Mouse (Mus musculus) common myeloid progenitor, adult 5-6 weeks (primary cell): ENCODE results near the gene Gm49373. TPM values are rescaled to one million over a fixed set of nuclear protein-coding genes. Genes with fewer than 3 reads are reported as not detected.

Source experiments
- ATAC-seq: replicated peaks from 2 replicates; pipeline ENCODE4 v1.8.0; 2016; ENCODE audit warnings: low read depth, mild to moderate bottlenecking, moderate TSS enrichment, inconsistent platforms; ENCODE audit not compliant: poor library complexity, severe bottlenecking
- total RNA-seq: library from RNA; stranded (forward); fragments of 200-1000, 187-1606 nt; gene quantifications from 2 replicates; pipeline ENCODE4 v1.2.3, GENCODE M21; 2017

The Gm49373 gene
- not detected in 2 replicates for total RNA-seq

DNA sequence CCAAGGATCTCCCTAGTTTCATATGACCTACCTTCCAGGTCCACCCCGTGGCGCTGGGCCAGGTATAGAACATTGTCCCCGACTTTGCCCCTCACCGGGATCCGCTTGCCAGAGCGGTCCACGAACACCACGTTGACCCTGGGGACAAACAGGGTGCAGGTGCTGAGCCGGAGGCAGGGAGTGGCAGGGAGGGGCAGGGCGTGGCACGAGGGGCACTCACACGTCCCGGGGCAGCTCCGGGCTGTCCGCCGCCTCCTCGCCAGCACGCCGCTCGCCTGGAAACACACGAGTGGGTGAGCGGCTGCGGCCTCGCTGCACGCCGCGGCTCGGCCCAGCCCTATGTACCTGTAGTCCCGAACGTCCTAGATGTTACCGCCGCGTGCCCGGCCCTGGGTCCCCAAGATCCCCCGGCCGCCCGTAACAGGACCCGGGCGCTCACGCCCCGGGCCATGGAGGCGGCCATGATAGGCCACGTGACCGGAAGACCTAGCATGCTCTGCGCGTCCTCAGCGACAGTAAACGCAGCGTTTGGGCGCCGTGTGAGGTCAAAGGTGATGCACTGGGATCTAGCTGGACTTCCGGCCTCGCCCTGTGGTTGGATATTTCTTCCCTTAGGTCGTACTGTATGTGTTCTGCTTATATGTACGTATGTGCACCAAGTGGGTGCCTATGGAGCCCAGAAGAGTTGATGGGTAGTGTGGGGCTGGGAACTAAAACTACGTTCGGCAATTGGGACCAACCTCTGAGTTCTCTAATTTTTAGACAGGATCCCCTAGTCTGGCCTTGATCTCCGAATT lies at the start of gene Gm49373, which contains the start of gene Fdx1l:
TSS of gene Gm49373 (minus strand) at position 53 of the 797 bp plus-strand sequence.
TSS of gene Fdx1l (minus strand) at position 571 of the 797 bp plus-strand sequence.
- peak; percentile 94 for ATAC-seq

DNA sequence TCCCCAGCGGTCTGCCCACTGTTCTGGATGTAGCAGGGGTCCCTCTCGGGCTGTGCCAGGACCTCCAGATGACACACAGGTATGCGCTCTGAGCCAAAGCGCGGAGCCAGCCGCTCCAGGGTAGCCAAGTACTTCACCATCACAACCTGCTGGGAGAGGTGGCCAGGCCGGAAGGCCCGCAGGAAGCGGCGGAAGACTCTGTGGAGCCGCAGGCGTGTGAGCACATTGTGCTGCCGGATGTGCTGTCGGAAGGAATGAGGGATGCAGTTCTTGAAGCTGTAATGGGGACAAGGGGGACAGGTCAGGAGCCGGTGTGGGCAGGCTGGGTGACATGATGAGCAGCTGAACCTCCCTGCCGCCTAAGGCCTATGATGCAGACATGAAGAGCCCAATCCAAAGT lies 48.6 kb upstream of the Gm49373 start:
- no peak for ATAC-seq

DNA sequence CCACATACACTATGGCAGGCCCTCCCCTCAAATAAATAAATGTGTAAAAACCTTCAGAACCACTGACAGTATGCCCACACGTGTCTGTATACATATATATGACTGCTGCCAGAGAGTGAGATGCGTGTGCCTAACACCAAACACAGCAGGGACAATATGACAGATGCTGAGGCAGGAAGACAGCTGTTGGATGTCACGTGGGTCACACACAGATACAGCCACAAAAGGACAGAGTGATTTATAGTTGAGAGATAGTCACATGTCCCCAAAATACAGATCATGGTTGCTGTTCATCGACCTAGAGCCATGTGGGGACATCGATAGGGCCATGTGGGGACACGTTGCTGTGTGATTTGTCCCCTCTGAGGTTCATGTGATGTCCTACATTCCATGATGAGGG lies 44.2 kb upstream of the Gm49373 start:
- no peak for ATAC-seq

DNA sequence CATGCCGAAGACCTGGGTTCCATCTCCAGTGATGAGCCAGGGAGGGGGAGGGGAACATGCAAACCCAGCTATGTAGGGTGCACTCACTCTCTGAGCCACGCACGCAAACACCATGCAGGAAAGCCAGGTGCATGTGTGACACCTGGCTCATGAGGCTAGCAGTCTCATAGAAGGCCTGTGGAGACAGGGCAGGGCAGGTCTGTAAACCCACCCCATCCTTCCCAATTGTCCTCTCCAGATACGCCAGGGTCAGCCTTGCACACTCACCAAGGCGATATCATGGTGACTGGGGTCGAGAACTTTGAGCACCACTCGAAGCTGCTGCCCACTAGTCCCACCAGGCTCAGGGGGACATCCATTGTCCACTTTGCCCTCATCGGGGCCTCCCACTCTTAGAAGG lies 42.2 kb upstream of the Gm49373 start:
- no peak for ATAC-seq

DNA sequence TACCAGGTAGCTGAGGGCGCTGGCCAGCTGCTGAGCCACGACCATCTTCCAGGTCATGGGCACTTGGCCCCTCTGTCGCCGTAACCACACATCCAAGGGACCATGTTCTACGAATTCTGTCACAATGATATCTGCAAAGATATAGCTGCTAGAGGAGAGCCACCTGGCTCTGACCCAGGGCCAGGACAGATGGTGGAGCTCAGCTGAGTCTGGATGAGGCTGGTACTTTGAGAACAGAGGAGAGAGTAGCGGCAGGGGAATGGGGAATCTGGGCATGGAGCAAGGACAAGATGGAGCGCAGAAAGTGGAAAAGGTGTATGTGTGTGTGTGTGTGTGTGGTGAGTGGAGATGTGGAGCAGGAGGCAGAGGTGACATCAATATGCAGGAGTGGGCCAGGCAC lies 41.3 kb upstream of the Gm49373 start:
- no peak for ATAC-seq

DNA sequence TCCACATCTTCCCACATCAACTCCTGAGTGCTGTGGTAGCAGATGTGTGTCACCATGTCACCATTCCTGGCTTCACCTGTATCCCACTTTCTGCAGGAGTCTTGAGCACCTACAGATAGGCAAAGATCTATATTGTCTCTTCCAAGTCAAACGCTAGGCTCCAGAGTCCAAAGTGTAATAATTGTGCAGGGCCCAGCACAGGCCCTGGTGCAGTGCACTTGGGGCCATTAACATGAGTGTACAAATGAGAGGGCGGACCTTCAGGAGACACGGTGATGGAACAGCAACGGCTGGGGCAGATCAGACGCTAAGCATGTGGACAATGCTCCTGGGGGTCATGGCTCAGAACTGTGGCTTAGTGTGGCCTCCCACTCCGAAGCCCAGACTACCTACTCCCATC lies 40.9 kb upstream of the Gm49373 start:
- ATAC-seq = no peak

DNA sequence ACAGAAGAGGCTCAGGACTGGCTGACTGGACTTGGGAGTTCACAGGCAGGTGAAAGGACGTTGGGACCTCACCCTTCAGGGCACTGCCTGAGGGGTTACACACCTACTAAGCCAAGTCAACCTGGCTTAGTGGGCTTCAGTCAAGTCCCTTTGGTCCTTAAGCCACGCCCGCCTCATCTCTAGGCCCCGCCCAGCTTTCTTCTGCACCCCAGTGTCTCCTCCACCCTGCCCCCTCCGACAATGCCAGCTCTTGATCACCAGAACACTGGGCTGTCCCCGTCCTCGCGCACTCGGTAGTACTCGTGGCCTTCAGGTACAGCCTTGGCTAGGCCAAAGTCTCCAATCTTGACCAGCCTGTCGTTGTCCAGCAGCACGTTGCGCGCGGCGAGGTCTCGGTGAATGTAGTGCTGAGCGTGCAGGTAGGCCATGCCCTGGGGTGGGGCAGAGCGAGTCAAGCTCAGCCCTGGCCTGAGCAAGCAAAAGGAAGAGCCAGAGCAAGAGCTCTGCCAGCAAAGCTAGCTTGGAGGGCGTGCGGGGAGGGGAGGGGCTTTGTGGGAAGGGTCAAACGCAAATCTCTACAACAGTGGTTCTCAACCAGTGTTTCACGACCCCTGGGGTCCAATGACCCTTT lies 34.8 kb upstream of the Gm49373 start:
- ATAC-seq = no peak

DNA sequence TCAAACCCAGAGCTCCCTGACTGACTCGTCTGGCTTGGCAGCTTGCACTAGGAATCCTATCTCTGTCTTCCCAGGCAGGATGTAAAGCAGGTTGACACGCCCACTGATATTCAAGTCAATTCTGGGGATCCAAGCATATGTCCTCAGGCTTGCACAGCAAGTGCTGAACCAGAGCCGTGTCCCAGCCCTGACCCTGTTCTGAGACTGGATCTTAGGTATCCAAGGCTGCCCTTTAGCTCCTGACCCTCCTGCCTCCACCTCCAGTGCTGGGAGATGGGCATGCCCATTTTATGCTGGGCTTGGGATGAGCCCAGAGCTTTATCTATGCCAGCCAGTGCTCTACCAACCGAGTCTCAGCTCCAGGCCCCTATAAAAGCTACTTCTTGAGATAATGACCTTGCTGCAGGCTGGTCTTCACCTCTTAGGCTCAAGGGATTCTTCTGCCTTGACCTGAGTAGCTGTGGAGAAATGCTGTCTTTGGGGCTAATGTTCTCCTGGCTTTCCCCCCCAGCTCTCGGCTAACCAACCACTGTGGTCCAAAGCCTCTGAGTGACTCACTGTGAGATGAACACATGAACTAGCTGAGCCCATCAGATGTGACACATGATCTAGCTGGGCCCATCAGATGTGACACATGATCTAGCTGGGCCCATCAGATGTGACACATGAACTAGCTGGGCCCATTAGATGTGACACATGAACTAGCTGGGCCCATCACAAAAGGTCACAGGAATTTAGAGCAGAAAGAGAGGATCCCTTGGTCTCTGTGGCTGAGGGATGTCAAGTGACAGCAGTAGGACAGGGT lies 33.1 kb upstream of the Gm49373 start:
- ATAC-seq = no peak

DNA sequence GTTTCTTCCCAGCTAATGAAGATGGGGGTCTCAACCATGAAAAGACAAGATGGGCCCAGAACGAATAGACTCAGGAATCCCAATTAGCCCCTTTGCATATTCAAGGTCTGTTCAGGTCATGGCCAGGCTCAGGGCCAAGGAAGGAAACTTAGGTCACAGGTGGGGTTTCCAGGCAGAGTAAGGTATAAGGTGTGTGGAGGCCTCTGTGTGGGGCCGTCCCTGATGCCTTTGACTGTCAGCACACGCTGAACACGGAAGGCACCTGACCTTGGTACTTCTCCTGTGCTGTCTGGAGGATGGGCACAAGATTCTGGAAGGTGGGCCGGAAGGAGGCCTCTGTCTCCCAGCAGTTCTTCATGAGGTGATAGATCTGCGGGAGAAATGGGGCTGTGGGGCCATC lies 31.9 kb upstream of the Gm49373 start:
- no peak for ATAC-seq

DNA sequence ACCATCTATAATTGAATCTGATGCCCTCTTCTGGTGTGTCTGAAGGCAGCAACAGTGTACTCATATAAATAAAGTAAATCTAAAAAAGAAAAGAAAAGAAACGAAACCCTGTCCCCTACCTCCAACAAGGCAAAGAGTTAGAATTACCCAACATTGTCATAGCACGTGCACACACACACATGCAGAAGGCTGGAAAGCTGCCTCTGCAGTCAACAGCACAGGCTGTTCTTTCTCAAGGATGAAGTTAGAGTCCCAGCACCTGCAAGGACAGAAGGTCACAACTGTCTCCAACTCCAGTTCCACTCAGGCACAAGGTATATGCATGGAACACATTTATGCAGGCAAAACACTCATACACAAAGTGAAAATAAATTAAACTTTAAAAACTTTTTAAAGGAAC lies 29.2 kb upstream of the Gm49373 start:
- no peak for ATAC-seq

DNA sequence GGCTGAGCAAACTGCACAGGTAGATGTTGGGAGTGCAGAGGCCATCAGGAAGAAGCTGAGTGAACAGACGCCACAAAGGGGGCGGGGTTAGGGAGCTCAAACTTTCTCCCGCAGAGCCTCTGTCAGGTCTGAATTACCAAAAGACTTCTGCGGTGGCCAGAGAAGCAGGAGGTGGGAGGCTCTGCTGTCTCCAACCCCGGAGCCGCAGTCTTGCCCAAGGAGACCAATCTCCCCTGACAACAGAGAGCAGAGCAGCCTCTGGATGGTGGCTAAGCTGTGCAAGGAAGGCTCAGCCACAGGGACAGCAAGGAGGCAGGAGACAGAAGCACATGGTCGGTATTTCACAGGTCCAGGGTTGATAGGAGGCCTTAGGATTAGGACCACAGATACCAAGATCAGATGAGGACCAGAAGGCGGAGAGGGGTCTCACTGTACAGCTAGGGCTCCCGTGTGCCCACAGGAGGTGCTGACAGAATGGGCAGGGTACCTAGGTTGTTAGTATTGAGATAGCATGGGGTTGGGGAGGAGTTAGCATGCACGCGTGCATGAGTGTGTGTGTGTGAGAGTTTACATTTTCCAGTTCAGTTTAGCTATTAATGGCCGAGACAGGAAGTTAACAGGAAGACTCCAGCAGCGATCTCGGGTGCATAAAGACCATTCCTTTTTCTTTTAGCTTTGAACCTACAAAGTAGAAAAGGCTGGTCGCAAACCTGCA lies 27.7 kb upstream of the Gm49373 start:
- ATAC-seq = peak; percentile 79

DNA sequence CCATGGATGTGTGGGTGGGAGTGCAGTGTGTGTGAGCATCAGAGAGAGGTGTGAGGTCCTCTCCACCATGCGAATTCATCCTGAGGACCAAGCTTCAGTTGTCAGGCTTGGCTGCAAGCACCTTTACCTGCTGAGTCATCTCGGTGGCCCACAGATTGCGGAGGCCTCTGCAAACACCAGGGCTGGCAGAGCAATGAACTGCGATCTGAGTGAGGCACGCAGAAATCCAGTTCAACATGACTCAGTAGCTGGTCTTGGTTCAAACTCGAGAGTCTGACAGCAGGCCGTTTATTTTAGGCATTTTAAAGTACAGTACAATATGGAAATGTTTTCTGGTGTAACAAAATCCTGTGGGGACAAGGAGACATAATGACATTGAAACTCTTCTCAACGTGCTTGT lies 24.9 kb upstream of the Gm49373 start:
- ATAC-seq = no peak

DNA sequence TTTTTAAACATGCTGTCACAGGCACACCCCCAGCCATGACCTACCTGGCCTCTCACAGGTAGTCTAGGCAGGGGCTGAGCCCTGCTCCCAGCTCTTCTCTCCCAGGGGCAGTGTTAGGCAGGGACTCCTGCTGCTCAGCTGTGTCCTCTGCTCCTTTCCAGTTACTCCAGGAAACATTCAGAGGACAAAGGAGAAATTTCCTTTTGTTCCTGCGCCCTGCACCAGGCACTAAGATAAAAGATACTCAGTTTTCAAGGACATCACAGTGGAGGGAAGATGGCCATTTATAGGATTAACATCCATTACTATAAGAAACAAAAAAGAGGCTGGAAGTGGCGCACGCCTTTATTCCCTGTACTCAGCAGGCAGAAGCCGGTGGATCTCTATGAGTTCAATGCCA lies 23.1 kb upstream of the Gm49373 start:
- ATAC-seq = no peak

DNA sequence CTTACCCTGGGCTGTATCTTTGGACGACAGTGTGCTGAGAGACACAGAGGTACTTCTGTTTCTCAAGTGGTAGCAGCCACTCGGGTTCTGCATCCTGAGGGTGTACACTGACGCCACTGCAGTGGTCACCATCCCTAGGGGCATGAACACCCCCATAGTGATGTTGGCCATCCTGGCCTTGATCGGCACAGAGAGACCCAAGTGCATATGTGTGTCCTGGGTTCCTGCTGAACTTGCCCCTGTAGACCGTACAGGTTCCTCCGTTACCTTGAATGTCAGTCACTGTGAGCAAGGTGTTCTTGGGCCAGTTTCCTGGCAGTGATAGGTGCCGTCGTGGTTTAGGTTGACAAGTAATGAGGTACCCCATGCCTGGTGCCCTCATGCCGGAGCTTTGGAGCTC lies 20.5 kb upstream of the Gm49373 start:
- ATAC-seq = no peak

DNA sequence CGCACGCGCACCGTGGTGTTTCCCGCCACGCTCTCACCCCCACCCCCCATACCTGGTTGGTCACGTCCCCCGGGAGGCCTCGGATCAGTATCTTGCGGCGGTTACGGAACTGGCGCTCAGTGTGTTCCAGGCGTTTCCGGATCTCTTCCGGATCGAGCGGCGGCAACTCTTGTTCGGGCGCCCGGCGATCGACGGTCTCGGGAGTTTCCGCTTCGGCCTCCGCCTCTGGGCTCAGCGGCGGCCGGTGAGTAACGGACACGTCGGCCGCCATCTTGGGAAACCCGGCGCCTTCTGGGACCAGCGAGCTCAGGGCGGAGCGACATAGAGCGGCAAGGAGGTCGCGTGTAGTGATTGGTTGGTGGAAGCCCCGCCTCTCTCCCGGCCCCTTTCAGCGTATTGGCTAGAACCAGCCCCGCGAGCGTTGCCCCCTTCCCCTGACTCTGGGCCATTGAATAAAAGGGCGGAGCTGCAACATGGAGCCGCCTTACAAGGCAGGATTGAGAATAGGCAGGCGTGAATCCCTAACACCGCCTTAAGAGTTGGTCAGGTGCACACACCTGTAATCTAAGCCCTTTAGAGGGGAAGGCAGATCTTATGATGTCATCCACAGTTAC lies 18.9 kb upstream of the Gm49373 start, which contains the start of the genes Gm38431 and Raver1:
TSS of gene Gm38431 (minus strand) at position 291 of the 614 bp plus-strand sequence.
TSS of gene Raver1 (minus strand) at position 302 of the 614 bp plus-strand sequence.
- ATAC-seq = peak; percentile 97

DNA sequence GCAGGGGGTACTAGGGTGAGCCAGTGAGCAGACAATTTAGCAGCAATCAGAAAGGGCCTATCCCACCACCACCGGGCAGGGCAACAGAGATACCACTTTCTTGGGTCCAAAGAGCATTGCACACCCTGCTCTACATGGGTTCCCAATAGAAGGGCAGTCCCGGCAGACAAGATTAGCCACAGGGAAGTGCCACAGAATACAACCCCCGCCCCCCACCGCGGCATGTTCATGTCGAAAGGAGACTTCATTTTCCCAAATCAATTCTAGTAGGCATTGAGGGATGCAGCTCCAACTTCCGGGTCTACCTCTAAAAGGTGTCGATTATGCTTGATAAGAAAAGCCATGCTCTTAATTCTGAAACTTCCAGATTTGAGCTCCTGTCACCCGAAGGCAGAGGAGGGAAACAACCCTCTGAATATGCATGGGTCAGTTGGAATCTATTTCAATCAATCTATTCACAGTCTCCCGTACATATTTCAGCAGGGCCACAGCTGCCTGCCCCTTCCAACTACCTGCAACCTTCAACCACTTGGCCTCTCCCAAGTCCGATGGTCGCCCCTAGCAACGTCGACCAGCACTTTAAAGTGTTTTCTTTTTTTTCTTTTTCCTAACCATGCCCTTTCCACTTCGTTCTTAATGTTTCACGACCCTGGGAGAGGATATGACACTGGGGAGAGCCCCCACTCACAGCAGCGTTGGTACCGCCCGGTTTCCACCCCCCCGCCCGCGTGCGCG lies 18.2 kb upstream of the Gm49373 start:
- ATAC-seq = no peak; the same call in 1 of the 2 replicates

DNA sequence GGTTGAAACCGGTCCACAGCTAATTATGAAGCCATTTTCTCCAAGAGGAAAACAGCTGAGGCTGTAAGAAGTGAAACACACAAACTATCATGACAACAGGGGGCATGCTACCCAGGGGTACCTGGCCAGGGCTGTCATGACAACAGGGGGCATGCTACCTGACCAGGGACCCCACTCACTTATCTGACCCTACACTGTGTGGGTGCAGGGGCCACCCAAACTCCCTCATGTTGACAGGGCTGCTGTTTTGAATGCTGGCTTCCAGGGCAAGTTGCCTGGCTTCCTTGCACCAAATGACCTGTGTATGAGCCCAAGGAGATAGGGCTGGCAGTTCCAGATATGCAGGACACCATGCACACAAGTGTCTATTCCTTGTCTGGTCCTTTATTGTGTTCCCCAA lies 17.6 kb upstream of the Gm49373 start:
- no peak for ATAC-seq

DNA sequence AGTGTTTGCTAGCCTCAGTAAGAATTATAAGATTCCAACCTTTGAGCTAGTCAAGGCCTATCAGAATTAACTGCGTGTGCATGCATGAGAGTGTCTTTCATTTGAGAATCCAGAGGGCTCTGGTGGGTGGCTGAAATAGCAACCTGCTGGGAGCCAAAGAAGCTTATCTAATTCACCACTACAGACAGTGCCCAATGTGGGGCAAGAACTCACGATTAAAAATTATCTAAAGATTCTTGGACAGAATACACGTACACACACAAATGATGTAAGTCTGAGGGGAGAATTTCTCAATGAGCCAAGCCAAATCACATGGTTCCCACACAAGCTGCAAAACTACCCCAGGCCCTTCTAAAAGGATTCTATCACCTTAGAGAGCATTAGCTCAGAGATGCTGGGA lies 10.4 kb upstream of the Gm49373 start:
- no peak for ATAC-seq

DNA sequence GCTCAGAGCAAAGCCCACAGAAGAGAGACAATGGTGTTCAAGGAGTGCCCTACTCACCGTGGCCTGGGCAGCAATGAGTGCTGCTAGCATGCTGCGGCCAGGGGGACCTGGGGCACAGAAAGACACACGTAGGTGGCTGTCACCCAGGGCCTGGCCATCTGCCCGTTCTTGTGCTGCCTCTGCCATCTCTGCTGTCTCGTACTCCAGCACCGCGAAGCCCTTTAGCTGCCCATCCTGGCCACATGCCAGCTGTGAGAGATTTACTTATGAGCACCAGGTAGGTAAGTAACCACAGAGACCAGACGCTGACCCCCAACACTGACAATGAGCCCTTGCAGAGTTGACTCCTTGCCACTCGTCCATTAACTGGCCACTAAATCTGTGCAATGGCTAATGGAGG lies 8.2 kb upstream of the Gm49373 start:
- ATAC-seq = no peak
